Mouse (Mus musculus) E14TG2a.4 (cell line): ENCODE measurements around the gene Ttyh2.
"Not testable (repeated sequence)": the region's sequence is repeated elsewhere in the genome, so short reads cannot be mapped to it uniquely, and the experiment has no call there.

Source experiments
- H3K27me3 ChIP-seq: 2 replicates; pipeline ENCODE4 v1.6.1; 2014; ENCODE audit warnings: low read length, control low read depth; ENCODE audit not compliant: insufficient read depth
- H3K36me3 ChIP-seq: 2 replicates; pipeline ENCODE4 v1.6.1; 2014; ENCODE audit warnings: low read length, control low read depth; ENCODE audit not compliant: insufficient read depth
- H3K4me1 ChIP-seq: replicated peaks from 2 replicates; pipeline ENCODE4 v1.6.1; 2014; ENCODE audit warnings: low read depth, low read length, control low read depth
- H3K4me3 ChIP-seq: replicated peaks from 2 replicates; pipeline ENCODE4 v1.5.1; 2014; ENCODE audit warnings: mild to moderate bottlenecking, low read length
- H3K9me3 ChIP-seq: 2 replicates; pipeline ENCODE4 v1.6.1; 2014; ENCODE audit warnings: low read length, control low read depth
- CTCF ChIP-seq: conservative IDR thresholded peaks from 2 replicates; pipeline ENCODE4 v1.5.1; 2014; ENCODE audit warnings: low read length
- NANOG ChIP-seq: IDR thresholded peaks from 2 replicates; pipeline ENCODE4 v1.6.1; 2014; ENCODE audit warnings: borderline replicate concordance, low read length, mixed read lengths
- POU5F1 ChIP-seq: IDR thresholded peaks from 2 replicates; pipeline ENCODE4 v1.6.1; 2014; ENCODE audit warnings: low read length, borderline replicate concordance

Ttyh2 gene

DNA sequence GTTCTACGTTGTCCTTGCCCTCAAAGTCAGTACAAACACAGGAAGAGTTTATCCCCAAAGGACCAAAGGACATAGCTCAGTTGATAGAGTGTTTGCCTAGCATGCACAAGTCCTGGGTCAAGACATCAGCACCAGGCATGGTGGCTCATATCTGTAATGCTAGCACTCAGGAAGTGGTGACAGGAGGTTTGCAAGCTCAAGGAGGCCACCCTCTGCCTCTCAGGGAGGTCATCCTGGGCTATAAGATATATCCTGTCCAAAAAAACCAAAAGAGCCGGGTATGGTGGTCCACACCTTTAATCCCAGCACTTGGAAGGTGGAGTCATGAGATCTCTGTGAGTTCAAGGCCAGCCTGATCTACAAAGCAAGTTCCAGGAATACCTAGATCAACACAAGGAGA, 9.8 kb upstream of the Ttyh2 start:
- no peaks in the 10 kb centered on the region for H3K9me3 ChIP-seq
- TF ChIP-seq CTCF (no peak), NANOG (no peak), POU5F1 (no peak)
- no peaks in the 10 kb centered on the region for H3K27me3 ChIP-seq
- H3K36me3 ChIP-seq: peaks cover 15% of the 10 kb centered on the region
- H3K4me1 ChIP-seq: peaks cover 30% of the 10 kb centered on the region
- no peak overlapping the region for H3K4me3 ChIP-seq

DNA sequence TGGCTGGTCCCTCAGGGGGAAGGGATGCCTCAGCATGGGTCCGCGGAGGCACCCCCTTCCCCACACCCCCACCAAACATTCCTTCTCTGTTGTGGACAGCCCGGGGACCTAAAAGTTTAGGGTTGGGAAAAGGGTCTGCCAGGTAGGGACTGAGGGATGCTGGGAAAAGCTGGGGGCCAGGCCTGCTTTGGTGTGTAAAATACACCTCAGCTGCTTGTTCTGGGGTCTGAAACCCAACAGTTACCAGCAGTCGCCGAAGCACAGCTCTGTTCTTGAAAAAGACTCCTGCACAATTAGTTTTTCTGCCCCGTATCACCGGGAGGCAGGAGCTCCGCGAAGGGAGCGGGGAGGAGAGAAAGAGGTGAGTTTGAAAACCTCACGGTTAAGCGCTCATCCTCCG, 8.4 kb upstream of the Ttyh2 start:
- H3K4me3 ChIP-seq: peak overlapping the region; percentile 64
- H3K36me3 ChIP-seq: peaks cover 29% of the 10 kb centered on the region
- no peaks in the 10 kb centered on the region for H3K9me3 ChIP-seq
- H3K4me1 ChIP-seq: peaks cover 43% of the 10 kb centered on the region
- H3K27me3 ChIP-seq: no peaks in the 10 kb centered on the region
- TF ChIP-seq CTCF (no peak), POU5F1 (no peak), NANOG (no peak)

DNA sequence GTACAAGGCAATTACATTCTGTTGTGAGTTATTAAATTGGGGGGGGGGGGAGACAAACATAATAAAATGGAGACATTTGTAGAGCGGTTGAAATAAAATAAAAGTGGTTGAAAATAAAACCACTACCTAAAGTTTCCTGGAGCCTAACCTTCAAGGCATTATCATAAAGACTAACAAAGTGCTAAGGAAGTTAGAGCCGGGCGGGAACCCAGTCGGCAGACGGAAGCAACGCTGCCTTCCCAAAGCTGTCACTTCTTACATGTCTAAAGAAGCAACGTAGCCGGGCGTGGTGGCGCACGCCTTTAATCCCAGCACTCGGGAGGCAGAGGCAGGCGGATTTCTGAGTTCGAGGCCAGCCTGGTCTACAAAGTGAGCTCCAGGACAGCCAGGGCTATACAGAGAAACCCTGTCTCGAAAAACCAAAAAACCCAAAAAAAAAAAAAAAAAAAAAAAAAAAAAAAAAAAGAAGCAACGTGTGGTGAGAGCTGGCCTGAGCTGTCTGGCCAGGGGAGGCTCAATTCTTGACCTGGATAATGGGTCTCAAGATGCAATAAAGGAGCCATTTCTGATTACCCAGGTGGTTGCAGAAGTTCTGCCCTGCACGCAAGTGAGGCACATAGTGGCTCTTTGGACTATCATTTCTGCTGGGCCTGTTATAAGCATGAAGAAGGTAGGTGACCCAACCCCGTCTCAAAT, 7.8 kb upstream of the Ttyh2 start:
- Histone ChIP-seq H3K4me3 (no peak overlapping the region; the same call in 1 of the 2 replicates), H3K27me3 (no peaks in the 10 kb centered on the region), H3K9me3 (no peaks in the 10 kb centered on the region), H3K36me3 (peaks cover 35% of the 10 kb centered on the region), H3K4me1 (peaks cover 47% of the 10 kb centered on the region)
- TF ChIP-seq POU5F1 (no peak), CTCF (no peak), NANOG (no peak)

DNA sequence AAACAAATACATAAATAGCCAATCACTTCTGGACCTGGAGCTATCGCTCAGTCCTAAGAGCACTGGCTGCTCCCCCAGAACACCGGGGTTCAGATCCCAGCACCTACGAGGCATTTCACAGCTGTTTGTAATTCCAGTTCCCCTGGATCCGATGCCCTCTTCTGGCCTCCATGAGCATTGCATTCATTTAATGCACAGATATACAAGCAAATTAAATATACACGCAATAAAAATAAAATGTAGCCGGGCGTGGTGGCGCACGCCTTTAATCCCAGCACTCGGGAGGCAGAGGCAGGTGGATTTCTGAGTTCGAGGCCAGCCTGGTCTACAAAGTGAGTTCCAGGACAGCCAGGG, 7.3 kb upstream of the Ttyh2 start:
- H3K4me1 ChIP-seq: peaks cover 52% of the 10 kb centered on the region
- TF ChIP-seq CTCF: peak; percentile 39; the same call in 1 of the 2 replicates
- not testable (repeated sequence) for H3K27me3 ChIP-seq, H3K9me3 ChIP-seq
- peaks cover 40% of the 10 kb centered on the region for H3K36me3 ChIP-seq
- H3K4me3 ChIP-seq: peak overlapping the region; percentile 99; the same call in 1 of the 2 replicates

DNA sequence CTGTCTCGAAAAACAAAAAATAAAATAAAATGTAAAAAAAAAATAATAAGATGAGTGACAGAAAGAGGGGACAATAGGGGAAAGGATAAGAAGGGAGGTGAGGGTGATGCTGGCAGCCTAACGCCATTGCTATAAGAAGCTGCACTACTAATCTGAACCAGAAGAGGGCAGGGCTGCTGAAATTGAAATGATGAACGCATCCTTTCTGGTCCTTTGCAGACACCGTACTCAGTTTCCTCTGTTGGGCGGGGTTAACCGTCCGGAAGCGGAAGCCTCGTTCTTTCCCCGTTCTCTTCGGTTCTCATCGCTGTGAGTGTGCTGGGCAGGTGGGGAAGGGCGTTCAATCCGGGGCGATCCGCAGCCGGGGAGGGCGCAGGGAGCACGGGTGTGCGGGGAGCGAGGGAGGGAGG, 6.9 kb upstream of the Ttyh2 start, which contains the start of gene Rpl38:
TSS of gene Rpl38 (plus strand) at position 224 of the 410 bp plus-strand sequence.
- no peaks in the 10 kb centered on the region for H3K9me3 ChIP-seq
- peaks cover 56% of the 10 kb centered on the region for H3K4me1 ChIP-seq
- H3K4me3 ChIP-seq: peak within 1 kb of the TSS; percentile 99
- peaks cover 44% of the 10 kb centered on the region for H3K36me3 ChIP-seq
- TF ChIP-seq NANOG (no peak), POU5F1 (no peak), CTCF (peak; percentile 58)
- H3K27me3 ChIP-seq: no peaks in the 10 kb centered on the region

DNA sequence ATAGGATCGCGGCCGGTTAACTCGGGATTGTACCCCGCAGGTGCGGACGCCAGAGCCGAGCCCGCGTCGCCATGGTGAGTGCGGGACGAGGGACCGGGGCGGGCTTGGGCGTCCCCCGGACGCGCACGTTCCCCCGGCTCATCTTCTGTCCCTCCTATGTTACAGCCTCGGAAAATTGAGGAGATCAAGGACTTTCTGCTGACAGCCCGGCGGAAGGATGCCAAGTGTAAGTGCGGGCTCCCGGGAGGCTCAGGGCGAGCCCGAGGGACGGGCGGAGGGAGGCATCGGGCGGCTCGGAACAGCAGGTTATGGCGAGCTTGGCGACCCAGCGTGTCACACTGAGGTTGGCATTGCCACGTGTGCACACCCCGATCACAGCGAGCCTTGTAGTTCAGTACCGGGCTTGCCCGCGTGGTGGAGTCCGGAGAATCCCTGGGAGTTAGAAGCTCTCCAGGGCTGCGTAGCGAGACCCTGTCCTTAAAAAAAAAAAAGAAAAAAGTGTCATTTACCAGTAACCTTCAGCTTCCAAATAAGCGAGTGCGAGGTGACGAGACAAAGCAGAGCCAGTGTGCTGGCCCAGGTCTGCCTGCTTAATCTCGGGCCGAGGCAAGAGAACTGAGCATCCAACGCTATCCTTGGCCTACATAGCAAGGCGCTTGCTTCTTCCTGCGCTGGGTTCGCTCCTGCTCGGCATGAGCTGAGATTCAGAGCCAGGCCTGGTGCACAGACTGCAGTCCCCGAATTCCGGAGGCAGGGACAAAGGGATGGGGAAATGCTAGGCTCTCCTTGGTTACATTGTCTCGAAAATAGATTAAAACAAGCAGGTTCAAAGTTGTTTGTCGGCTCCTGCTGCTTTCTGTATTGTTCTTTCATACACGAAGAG, 6.2 kb upstream of the Ttyh2 start:
- Histone ChIP-seq H3K4me3 (peak overlapping the region; percentile 99), H3K9me3 (no peaks in the 10 kb centered on the region), H3K4me1 (peaks cover 63% of the 10 kb centered on the region), H3K36me3 (peaks cover 51% of the 10 kb centered on the region), H3K27me3 (no peaks in the 10 kb centered on the region)
- TF ChIP-seq CTCF (peak; percentile 24), POU5F1 (no peak), NANOG (no peak)

DNA sequence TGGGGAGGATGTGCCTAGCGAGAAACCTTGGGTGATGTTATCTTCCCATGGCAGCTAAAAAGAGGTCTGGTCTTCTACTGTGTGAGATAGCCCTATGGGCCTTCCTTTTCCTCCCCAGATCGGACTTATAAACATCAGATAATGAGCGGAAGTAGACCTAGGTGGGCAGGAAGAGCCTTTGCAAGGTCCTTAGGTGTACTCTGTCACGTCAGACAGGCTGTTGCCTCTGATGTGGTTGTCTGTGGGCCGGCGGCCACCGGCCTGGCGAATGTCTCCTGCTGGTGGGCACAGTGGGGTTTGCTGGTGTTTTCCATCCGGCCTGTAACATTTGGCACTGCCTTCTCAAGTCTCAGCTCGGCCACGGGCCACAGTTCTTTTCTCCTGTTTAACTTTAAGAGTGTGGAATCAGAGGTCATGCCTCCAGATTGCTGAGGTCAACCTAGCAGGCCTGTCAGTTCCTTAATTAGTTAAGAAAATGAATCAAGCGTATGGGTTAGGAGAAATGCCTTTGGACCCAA, 5.5 kb upstream of the Ttyh2 start:
- no peaks in the 10 kb centered on the region for H3K9me3 ChIP-seq
- H3K4me3 ChIP-seq: peak overlapping the region; percentile 99
- H3K36me3 ChIP-seq: peaks cover 53% of the 10 kb centered on the region
- no peak for TF ChIP-seq NANOG
- no peaks in the 10 kb centered on the region for H3K27me3 ChIP-seq
- peaks cover 69% of the 10 kb centered on the region for H3K4me1 ChIP-seq

DNA sequence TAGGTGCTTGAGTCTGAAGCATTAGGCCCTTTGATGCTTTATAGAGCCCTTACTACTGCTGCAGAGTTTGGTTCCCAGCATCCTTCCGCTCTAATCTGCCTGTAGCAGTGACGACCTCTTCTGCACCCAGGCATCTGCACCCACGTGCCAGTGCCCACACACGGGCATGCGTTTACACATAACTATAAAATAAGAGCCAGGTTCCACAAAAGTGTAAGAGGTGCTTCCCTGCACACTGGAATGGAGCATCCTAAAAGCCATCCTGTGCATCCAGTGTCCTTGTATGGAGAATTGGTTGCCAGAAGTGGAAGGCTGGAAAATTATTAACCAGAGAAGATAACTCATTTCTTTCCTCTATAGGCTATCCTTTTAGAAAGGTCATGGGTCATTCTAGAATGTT, 4.1 kb upstream of the Ttyh2 start:
- Histone ChIP-seq H3K36me3 (peaks cover 53% of the 10 kb centered on the region), H3K9me3 (no peaks in the 10 kb centered on the region), H3K4me1 (peaks cover 70% of the 10 kb centered on the region), H3K27me3 (peaks cover 7% of the 10 kb centered on the region), H3K4me3 (peak overlapping the region; percentile 99)
- no peak for TF ChIP-seq NANOG
- TF ChIP-seq POU5F1: no peak
- TF ChIP-seq CTCF: no peak
